In the genomic region with DNA sequence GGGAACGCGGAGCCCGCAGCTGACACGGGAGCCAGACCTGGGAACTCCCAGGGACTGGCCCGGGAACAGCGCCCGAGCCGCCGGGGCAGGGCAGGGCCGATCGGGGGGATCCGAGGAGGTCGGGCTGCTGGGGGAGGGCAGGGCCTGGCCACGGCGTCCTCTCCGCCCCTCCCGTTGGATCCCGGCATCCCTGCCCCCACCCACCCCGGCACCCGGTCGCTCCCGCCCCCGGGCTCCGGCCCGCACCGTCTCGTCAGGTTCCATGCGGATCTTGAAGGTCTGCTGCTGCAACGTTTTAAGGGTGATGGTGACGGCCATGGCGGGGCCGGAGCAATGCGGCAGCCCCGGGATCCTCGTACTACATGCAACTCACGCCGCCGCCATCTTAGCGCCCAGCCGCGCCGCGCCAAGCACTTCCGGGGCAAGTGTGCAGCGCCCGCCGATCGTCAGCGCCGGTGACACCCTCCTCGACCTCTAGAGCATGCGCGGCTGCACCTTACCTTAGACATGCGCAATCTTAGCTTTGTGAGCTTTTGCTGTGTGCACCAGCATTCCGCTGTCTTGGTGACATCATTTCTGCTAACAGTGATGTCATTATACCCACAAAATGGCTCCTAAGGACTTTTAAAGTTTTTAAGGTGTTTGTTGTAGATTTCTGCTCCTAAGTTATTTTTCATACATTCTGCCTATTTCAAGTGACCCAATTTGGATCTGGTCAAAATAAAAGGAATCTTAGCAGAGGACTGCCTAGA, we compare ENCODE assay signal across 8 mouse cellular contexts. TPM values are rescaled to one million over a fixed set of nuclear protein-coding genes. Genes with fewer than 3 reads are reported as not detected.
DNase-seq lines count a peak whose midpoint lies in the region; ATAC-seq lines count a peak whose summit lies in the region.

A gene (minus strand): TSS at position 418 of the 752 bp plus-strand sequence.

- H3K9ac ChIP-seq in hindbrain, embryonic 16.5 days (ENCODE audit: low read depth, low read length), result peak within 1 kb of the TSS; percentile 92

- no peaks in the 10 kb centered on the region for H3K27me3 ChIP-seq in hindbrain, embryonic 16.5 days (replicated peaks; ENCODE audit: control insufficient read depth, insufficient read depth, low read length)

- H3K9me3 ChIP-seq in hindbrain, embryonic 16.5 days (ENCODE audit: control insufficient read depth, low read length), result no peaks in the 10 kb centered on the region

- peak; percentile 95 for ATAC-seq in hindbrain, embryonic 16.5 days

- WGBS in hindbrain, embryonic 16.5 days, result 0% methylated on average over 44 of the region's 55 CpGs
- WGBS in macrophage (ENCODE audit: missing documents), result under 1% methylated on average over 51 of the region's 55 CpGs

- DNase-seq in WW6 (ENCODE audit: low read depth, low spot score), result peak; percentile 93
- peak; percentile 82 to 90 for DNase-seq in cerebellum, postnatal 4 days (ENCODE audit: low spot score in 2 of 2)
- peak; percentile 89 for DNase-seq in gastrocnemius, adult 18-20 months (ENCODE audit: low spot score)
- DNase-seq in left cerebral cortex, adult 18-20 months (ENCODE audit: low spot score in 2 of 2), result peak; percentile 89 to 94
- DNase-seq in right cerebral cortex, adult 18-20 months, result peak; percentile 94
- peak; percentile 72 for DNase-seq in urinary bladder, postnatal 10 days (ENCODE audit: low spot score)

- peak within 1 kb of the TSS; percentile 90 for H3K4me3 ChIP-seq in hindbrain, embryonic 16.5 days (ENCODE audit: low read length)
- H3K4me3 ChIP-seq in macrophage (ENCODE audit: inconsistent target), result peak within 1 kb of the TSS; percentile 50

- peak within 1 kb of the TSS; percentile 91 for H3K27ac ChIP-seq in hindbrain, embryonic 16.5 days (ENCODE audit: low read depth, low read length)
- peak within 1 kb of the TSS; percentile 39 for H3K27ac ChIP-seq in macrophage

- peak within 1 kb of the TSS; percentile 72 for H3K4me2 ChIP-seq in hindbrain, embryonic 16.5 days (ENCODE audit: low read length)

- H3K4me1 ChIP-seq in hindbrain, embryonic 16.5 days (ENCODE audit: control insufficient read depth, insufficient read depth, low read depth, low read length), result peaks cover 33% of the 10 kb centered on the region

- peaks cover 45% of the 10 kb centered on the region for H3K79me2 ChIP-seq in macrophage (ENCODE audit: inconsistent target)

- peaks cover 59% of the 10 kb centered on the region for H3K36me3 ChIP-seq in hindbrain, embryonic 16.5 days (ENCODE audit: control insufficient read depth, insufficient read depth, low read length)
- H3K36me3 ChIP-seq in macrophage (ENCODE audit: inconsistent target), result peaks cover 62% of the 10 kb centered on the region

RNA-seq across cellular contexts. Expression of the gene that starts here (rescaled TPM):
- total RNA-seq in gastrocnemius, adult 18-20 months (2021), result 100 to 1,000 TPM; 171 to 176 TPM
- polyA plus RNA-seq in hindbrain, embryonic 16.5 days (2015; fragmentation: Nextera tagmentation; extraction: Ambion mirVana), result 78.2 and 95.4 TPM in 2 replicates
- total RNA-seq in left cerebral cortex, adult 18-20 months (2021), result 10 to 100 TPM; 78.9 to 79.8 TPM
- 10 to 100 TPM in 25 of 26 experiments, 1 to 10 TPM in 1; 9.5 to 50.9 (median 28.6) TPM for total RNA-seq in macrophage (2018; cell fraction: chromatin; rRNA removed)
- total RNA-seq in macrophage (2018; cell fraction: cytosol; rRNA removed), result 100 to 1,000 TPM in 1 of 26 experiments, 10 to 100 TPM in 25; 51.2 to 102 (median 76.6) TPM
- total RNA-seq in macrophage (2018; cell fraction: nucleus; rRNA removed), result 10 to 100 TPM; 15.7 to 75.1 (median 36.9) TPM
- 49.2 to 87.2 TPM (median 79.3 TPM) in 3 replicates for polyA plus RNA-seq in macrophage (2018)

Comparison
In these comparisons a context has a peak if more than half of its experiments do, and no peak if none do; other contexts are left out.
1. Peak in every context shown above with its lines: DNase-seq, ATAC-seq, H3K4me3 ChIP-seq and H3K27ac ChIP-seq.